Mouse (Mus musculus) C2C12 (cell line): ENCODE measurements around the gene Bpi.

Experiments used
- CEBPB ChIP-seq: IDR thresholded peaks from one replicate; pipeline ENCODE4 v1.6.1; 2011; ENCODE audit warnings: low read depth, mild to moderate bottlenecking, control low read depth, moderate library complexity
- CTCF ChIP-seq: IDR thresholded peaks from one replicate; pipeline ENCODE4 v1.5.1; 2011; ENCODE audit not compliant: control insufficient read depth, insufficient read depth, insufficient read length
- FOSL1 ChIP-seq: IDR thresholded peaks from one replicate; pipeline ENCODE4 v1.8.0; 2011; ENCODE audit warnings: mild to moderate bottlenecking, low read length; ENCODE audit not compliant: poor library complexity, insufficient read depth, severe bottlenecking
- MAX ChIP-seq: IDR thresholded peaks from one replicate; pipeline ENCODE4 v1.6.1; 2011; ENCODE audit warnings: mild to moderate bottlenecking, control low read depth
- MYOD1 ChIP-seq: IDR thresholded peaks from one replicate; pipeline ENCODE4 v1.6.1; 2011; ENCODE audit warnings: low read depth; ENCODE audit not compliant: control insufficient read depth, insufficient read length
- MYOG ChIP-seq: IDR thresholded peaks from one replicate; pipeline ENCODE4 v1.6.1; 2011; ENCODE audit not compliant: control insufficient read depth, insufficient read length; ENCODE audit errors: extremely low read depth
- USF1 ChIP-seq: IDR thresholded peaks from one replicate; pipeline ENCODE4 v1.6.1; 2011; ENCODE audit warnings: low read depth, mild to moderate bottlenecking, control low read depth, moderate library complexity

DNA sequence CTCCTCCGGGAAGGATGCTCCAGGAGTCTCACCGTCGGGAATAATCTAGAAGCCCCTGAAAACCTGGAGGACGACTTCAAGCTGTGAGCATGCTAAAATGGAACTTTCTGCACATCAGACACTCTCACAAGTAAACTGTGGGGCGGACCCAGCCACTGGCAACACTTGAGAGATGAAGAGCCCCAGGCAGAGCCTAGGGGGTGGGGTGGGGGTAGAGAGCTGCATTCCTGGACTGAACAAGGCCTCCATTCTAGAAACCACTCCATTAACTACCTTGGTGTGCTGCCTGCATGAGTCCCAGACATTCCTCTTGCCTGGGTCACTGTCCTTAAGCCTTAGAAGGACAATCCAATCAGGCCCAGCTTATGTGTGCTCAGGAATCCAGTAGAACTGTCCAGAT lies 26.8 kb upstream of the Bpi start:
- TF ChIP-seq CTCF (no peak), CEBPB (no peak), USF1 (no peak), MYOD1 (no peak), MYOG (no peak), MAX (no peak), FOSL1 (no peak)
